Mouse (Mus musculus): ENCODE data around the gene Chdh. TPM values are rescaled to one million over a fixed set of nuclear protein-coding genes. Genes with fewer than 3 reads are reported as not detected.

Chdh gene
- polyA plus RNA-seq, 1 experiment, result not detected

DNA sequence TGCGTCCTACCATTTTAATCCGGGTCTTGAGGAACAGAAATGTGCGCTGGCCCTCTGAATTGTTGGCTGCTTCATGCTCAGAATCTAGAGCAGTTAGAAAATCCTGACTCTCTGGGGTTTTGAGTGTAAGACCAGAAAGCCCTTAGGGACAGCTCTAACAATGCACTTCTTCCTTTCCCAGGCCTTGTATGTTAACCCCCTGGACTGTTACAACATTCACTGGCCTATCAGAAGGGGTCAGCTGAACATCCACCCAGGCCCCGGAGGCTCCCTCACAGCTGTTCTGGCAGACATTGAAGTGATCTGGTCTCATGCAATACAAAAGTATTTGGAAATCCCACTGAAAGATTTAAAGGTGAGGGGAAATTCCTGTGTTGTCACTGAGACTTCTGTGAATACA is 22.7 kb upstream of the Chdh start:
- Histone ChIP-seq H3K4me3 (ENCODE audit: insufficient read depth, low read length) (no peak overlapping the region), H3K4me1 (ENCODE audit: control insufficient read depth, insufficient read depth, low read length) (no peaks in the 10 kb centered on the region)
- TF ChIP-seq CTCF (IDR thresholded peaks at IDR 0.05; ENCODE audit: borderline replicate concordance, insufficient read depth, low read length), result no peak
- TF ChIP-seq POLR2A (IDR thresholded peaks at IDR 0.05; ENCODE audit: low read depth, low read length), result no peak

DNA sequence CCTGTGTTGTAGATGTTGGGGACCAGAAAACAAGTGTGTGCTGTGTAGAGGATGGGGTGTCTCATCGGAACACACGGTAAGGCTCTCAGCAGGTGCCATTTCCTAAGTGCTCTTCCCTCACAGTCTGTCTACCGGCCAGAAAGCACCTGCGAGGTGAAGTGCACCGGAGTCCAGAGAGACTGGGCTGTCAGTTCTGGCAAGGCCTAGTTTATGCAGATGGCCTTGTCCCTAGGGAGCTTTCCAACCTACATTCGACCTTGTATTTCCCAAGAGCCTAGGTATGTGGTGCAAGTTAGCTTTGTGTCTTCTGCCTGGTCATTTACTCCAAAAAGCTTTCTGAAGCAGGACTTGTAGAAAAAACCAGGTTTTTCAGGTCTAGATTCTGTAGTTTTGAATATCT is 21.5 kb upstream of the Chdh start:
- Histone ChIP-seq H3K27ac (ENCODE audit: insufficient read depth, low read length) (no peak overlapping the region), H3K4me3 (ENCODE audit: insufficient read depth, low read length) (no peak overlapping the region), H3K4me1 (ENCODE audit: control insufficient read depth, insufficient read depth, low read length) (no peaks in the 10 kb centered on the region)
- TF ChIP-seq POLR2A (IDR thresholded peaks at IDR 0.05; ENCODE audit: low read depth, low read length) (no peak), CTCF (IDR thresholded peaks at IDR 0.05; ENCODE audit: borderline replicate concordance, insufficient read depth, low read length) (no peak)

More for the DNA sequence above, 22.7 kb upstream of the Chdh start:
- H3K27ac ChIP-seq (ENCODE audit: insufficient read depth, low read length), result no peak overlapping the region

DNA sequence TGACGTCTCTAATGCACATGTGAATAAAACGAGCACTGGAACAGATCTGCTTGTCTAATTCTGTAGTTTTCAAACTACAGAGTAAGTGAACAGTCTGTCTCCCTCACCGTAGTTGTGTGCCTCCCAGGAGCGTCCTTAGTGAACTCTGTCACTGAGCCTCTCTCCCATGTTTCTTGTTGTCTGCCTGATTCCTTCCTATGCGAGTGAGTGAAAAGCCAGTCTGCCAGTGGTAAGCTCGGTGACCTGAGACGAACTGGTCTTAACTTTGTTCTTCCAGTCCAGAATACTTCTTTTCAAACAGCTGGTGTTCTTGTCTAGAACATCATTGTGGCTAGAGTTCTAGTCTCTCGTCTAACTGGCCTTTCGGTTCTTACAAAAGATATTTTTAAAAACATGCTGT is 21.1 kb upstream of the Chdh start:
- Histone ChIP-seq H3K4me1 (ENCODE audit: control insufficient read depth, insufficient read depth, low read length) (no peaks in the 10 kb centered on the region), H3K4me3 (ENCODE audit: insufficient read depth, low read length) (no peak overlapping the region), H3K27ac (ENCODE audit: insufficient read depth, low read length) (no peak overlapping the region)
- no peak for TF ChIP-seq CTCF (IDR thresholded peaks at IDR 0.05; ENCODE audit: borderline replicate concordance, insufficient read depth, low read length)
- TF ChIP-seq POLR2A (IDR thresholded peaks at IDR 0.05; ENCODE audit: low read depth, low read length), result no peak

DNA sequence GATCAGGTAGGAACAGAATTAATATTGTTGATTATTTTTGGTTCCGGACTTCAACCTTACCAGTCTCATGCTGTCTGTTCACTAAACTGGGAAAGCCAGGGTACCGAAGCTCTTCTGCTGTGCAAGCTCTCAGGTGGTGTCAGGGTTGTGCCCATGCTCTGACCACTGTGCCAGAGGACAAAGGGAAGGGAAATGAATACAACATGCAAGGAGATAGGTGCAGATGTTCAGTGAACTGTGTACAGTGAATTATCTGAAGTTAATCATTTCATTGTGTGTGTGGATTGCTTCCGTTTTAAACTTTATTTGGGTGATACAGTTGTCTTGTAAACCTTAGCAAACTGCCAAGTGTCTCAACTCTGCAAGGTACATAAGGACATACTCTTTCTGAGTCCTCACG is 20.5 kb upstream of the Chdh start:
- TF ChIP-seq POLR2A (IDR thresholded peaks at IDR 0.05; ENCODE audit: low read depth, low read length), result no peak
- no peak for TF ChIP-seq CTCF (IDR thresholded peaks at IDR 0.05; ENCODE audit: borderline replicate concordance, insufficient read depth, low read length)
- Histone ChIP-seq H3K27ac (ENCODE audit: insufficient read depth, low read length) (no peak overlapping the region), H3K4me3 (ENCODE audit: insufficient read depth, low read length) (no peak overlapping the region), H3K4me1 (ENCODE audit: control insufficient read depth, insufficient read depth, low read length) (no peaks in the 10 kb centered on the region)

DNA sequence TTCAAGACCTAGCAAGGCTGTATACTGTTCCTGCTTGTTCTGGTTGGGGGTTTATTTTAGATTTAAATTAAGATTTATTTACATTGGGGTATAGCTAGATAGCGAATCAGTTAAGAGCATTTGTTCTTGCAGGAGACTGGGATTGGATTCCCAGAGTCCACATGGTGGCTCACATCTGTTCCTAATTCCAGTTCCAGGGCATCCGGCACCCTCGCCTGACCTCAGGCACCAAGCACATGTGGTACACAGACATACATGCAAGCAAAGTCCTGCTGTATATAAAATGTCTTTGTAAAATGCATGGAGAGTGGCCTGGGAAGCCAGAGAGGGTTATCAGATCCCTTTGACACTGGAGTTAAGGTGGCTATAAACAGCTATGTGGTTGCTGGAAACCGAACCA is 13.8 kb upstream of the Chdh start:
- Histone ChIP-seq H3K4me3 (ENCODE audit: insufficient read depth, low read length) (no peak overlapping the region), H3K27ac (ENCODE audit: insufficient read depth, low read length) (no peak overlapping the region), H3K4me1 (ENCODE audit: control insufficient read depth, insufficient read depth, low read length) (no peaks in the 10 kb centered on the region)
- TF ChIP-seq POLR2A (IDR thresholded peaks at IDR 0.05; ENCODE audit: low read depth, low read length) (no peak), CTCF (IDR thresholded peaks at IDR 0.05; ENCODE audit: borderline replicate concordance, insufficient read depth, low read length) (no peak)

DNA sequence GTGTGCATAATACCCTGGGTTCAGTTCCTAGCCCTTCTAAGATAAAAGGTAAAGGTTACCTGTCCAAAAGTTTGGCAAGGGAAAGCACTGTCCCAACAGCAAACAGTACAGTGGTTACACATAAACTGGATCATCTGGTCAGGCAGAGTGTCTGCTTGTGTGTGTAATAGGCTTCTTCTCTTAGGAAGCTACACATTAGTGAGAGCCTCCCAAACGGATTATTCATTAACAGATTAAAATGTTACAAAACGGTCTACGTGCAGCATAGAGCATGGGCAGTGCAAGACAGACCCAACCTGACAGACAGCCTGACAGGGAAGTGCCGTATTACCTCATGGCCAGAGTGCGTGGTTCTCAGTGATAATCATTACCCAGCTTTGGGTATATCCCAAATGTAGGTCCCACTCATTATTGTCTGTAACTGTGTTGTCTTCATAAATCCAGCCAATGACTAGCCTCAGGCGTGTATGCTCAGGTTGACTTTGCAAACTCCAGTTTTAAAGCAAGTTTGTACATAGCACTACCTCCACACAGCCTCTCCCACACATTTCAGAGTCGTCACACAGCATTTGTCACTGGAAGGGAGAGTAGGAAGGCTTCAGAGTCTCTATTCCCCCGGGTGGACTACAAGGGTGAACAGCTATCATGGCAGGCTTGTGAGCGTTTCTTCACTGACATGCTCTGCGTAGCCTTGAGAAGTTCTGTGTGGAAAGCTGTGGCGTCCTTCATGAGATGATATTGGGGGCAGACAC is 12.6 kb upstream of the Chdh start:
- H3K4me1 ChIP-seq (ENCODE audit: control insufficient read depth, insufficient read depth, low read length), result no peaks in the 10 kb centered on the region
- no peak overlapping the region for H3K27ac ChIP-seq (ENCODE audit: insufficient read depth, low read length)
- H3K4me3 ChIP-seq (ENCODE audit: insufficient read depth, low read length), result no peak overlapping the region
- TF ChIP-seq POLR2A (IDR thresholded peaks at IDR 0.05; ENCODE audit: low read depth, low read length) (no peak), CTCF (IDR thresholded peaks at IDR 0.05; ENCODE audit: borderline replicate concordance, insufficient read depth, low read length) (no peak)

DNA sequence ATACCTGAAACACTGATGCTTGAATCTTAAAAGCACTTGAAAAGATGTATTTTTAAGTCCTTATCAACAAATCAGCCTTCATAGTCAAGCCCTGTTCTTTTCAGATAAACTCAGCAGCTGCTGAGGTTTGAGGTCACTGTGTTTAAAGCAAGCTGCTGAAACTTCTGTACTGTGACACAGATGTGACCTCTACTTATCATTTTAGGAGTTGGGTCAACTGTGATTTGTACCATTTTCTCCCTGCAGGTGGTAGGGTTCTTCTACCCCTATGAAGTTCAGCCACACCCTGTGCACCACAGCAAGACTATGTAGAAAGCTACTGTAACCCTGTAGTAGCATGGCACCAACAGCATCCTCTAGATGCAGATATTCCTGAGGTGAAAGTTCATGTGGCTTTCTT is 11.5 kb upstream of the Chdh start:
- Histone ChIP-seq H3K27ac (ENCODE audit: insufficient read depth, low read length) (no peak overlapping the region), H3K4me1 (ENCODE audit: control insufficient read depth, insufficient read depth, low read length) (no peaks in the 10 kb centered on the region), H3K4me3 (ENCODE audit: insufficient read depth, low read length) (no peak overlapping the region)
- TF ChIP-seq POLR2A (IDR thresholded peaks at IDR 0.05; ENCODE audit: low read depth, low read length) (no peak), CTCF (IDR thresholded peaks at IDR 0.05; ENCODE audit: borderline replicate concordance, insufficient read depth, low read length) (no peak)

DNA sequence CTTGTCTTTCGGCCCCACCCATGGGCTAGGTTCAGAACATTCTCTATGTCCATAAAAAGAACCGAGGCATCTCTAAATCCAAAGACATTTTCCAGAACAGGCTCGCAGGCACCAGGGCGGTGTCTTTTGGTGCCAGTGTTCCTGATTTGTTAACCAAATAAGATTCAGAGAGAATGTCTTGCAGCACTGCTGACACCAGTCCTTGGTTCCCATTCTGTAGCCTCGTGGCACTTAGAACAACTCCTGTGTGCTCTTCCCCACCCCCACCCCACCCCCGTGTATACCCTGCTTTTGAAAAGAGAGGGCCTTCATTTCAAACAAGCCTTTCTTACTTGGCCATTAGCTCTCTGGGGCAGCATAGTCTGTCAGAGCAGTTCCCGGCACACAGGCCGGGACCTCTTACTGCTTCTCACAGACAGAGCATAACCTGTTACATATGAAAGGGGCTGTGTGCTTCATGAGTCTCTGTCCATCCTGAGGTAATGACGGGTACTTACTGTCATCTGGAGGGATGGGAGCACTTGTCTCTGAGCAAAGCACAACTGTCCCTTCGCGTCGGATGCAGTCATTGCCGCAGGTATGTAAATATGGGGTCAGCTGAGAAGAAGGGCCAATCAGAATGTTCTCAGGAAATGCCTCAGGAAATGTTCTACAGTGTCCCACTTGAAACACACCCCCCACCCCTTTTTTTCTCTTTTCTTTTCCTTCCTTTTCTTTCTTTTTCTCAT is 9.9 kb upstream of the Chdh start:
- TF ChIP-seq POLR2A (IDR thresholded peaks at IDR 0.05; ENCODE audit: low read depth, low read length) (no peak), CTCF (IDR thresholded peaks at IDR 0.05; ENCODE audit: borderline replicate concordance, insufficient read depth, low read length) (no peak)
- no peak overlapping the region for H3K4me3 ChIP-seq (ENCODE audit: insufficient read depth, low read length)
- H3K27ac ChIP-seq (ENCODE audit: insufficient read depth, low read length), result no peak overlapping the region
- H3K4me1 ChIP-seq (ENCODE audit: control insufficient read depth, insufficient read depth, low read length), result no peaks in the 10 kb centered on the region

DNA sequence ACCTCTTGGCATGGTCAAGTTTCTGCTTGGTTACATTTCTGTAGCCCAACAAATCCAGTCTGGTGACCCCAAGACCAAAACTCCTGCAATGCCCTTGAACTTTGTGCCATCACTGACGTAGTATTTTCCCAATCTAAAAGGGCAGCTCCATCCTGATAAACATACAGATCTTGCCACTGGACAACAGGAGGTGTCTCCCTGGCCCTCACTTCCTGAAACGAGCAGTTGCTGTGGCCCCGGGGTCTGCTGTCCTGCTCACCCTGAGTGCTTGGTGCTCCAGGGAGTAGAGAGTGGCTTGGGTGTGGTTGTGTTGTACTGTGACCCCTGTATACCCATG is 9.4 kb upstream of the Chdh start:
- H3K4me1 ChIP-seq (ENCODE audit: control insufficient read depth, insufficient read depth, low read length), result no peaks in the 10 kb centered on the region
- TF ChIP-seq POLR2A (IDR thresholded peaks at IDR 0.05; ENCODE audit: low read depth, low read length) (no peak), CTCF (IDR thresholded peaks at IDR 0.05; ENCODE audit: borderline replicate concordance, insufficient read depth, low read length) (no peak)
- no peak overlapping the region for H3K27ac ChIP-seq (ENCODE audit: insufficient read depth, low read length)
- no peak overlapping the region for H3K4me3 ChIP-seq (ENCODE audit: insufficient read depth, low read length)

DNA sequence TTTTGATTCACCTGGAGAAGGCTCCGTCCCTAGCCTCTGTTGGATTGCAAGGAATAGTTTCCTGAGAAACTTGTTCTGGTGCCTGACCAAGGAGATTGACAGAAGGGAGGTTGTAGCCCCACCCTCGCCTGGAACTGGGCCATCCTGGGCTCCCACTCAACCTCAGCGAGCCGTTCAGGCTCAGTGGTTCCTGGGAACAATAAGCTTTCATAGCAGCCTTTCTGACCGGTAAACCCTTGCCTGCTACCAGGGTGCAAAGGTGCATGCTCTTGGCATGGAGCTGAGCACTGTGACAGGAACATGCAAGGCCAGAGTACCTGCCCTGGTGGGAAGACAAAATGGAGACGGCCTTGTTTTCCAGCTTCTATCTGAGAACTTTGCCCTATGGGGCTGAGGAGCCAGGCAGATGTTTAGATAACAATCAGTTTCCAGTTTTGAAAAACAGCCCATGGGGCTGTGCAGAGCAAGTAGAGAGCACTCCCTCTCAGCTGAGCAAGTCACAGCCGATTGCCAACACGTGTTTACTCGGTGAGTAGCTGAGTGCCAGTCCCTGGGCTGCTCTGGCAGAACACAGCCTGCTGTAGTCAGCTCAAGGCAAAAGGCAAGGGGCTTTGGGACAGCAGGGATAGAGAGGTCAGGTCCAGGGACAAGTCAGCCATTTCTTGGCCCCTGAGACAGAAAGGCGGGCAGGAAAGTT is 1.2 kb downstream of the Chdh start:
- no peaks in the 10 kb centered on the region for H3K4me1 ChIP-seq (ENCODE audit: control insufficient read depth, insufficient read depth, low read length)
- no peak overlapping the region for H3K4me3 ChIP-seq (ENCODE audit: insufficient read depth, low read length)
- no peak overlapping the region for H3K27ac ChIP-seq (ENCODE audit: insufficient read depth, low read length)
- TF ChIP-seq CTCF (IDR thresholded peaks at IDR 0.05; ENCODE audit: borderline replicate concordance, insufficient read depth, low read length) (no peak), POLR2A (IDR thresholded peaks at IDR 0.05; ENCODE audit: low read depth, low read length) (no peak)

Data from embryonic fibroblast, embryonic 13.5 days (primary cell).